Mouse (Mus musculus): ENCODE results near the gene Nhlh1. TPM values are rescaled to one million over a fixed set of nuclear protein-coding genes. Genes with fewer than 3 reads are reported as not detected.

Nhlh1 gene
- polyA plus RNA-seq, 1 experiment from 2014 or later, result not detected

DNA sequence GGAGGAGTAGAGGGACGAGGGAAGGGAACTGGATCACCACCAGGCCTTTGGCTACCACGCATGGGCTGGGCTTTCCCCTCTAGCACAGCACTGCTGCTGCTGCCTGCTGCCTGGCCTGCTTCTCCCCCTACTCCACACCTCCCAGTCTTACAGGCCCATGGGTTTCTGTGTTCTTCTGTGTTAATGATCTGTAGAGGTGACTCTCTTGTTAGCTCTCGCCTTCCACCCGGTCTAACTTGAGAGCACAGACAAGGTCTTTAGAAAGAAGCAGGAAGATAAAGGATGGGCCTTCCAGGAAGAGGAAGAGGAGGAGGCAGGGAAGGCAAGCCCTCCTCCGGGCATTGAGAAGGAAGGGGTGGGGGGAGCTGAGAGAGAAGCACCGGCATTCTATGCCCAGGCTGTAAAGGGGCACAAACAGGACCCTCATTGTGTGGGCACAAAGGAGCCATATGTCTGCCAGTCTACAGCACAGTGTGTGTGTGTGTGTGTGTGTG is 9.1 kb downstream of the Nhlh1 start:
- H3K9me3 ChIP-seq (ENCODE audit: low read length), result no peaks in the 10 kb centered on the region
- H3K9ac ChIP-seq (replicated peaks; ENCODE audit: low read depth), result no peak overlapping the region
- H3K4me3 ChIP-seq (ENCODE audit: low read depth, low read length), result no peak overlapping the region
- no peaks in the 10 kb centered on the region for H3K36me3 ChIP-seq (ENCODE audit: insufficient read depth, low read length)
- ATAC-seq (no peak), DNase-seq (ENCODE audit: low spot score) (no peak)
- H3K27ac ChIP-seq (ENCODE audit: low read length), result peak overlapping the region; percentile 9; the same call in 1 of the 2 replicates
- no peak for TF ChIP-seq CTCF (IDR thresholded peaks at IDR 0.05)
- no peak for TF ChIP-seq EP300 (IDR thresholded peaks at IDR 0.05)
- H3K4me1 ChIP-seq (ENCODE audit: insufficient read depth, low read depth, low read length), result no peaks in the 10 kb centered on the region; the same call in 1 of the 2 replicates
- WGBS, result 18% methylated on average over 6 of the region's 6 CpGs
- H3K4me2 ChIP-seq (replicated peaks; ENCODE audit: low read depth, low read length), result peak overlapping the region; percentile 36
- peaks cover 6% of the 10 kb centered on the region; the same call in 1 of the 2 replicates for H3K27me3 ChIP-seq (replicated peaks; ENCODE audit: insufficient read depth, low read length)

DNA sequence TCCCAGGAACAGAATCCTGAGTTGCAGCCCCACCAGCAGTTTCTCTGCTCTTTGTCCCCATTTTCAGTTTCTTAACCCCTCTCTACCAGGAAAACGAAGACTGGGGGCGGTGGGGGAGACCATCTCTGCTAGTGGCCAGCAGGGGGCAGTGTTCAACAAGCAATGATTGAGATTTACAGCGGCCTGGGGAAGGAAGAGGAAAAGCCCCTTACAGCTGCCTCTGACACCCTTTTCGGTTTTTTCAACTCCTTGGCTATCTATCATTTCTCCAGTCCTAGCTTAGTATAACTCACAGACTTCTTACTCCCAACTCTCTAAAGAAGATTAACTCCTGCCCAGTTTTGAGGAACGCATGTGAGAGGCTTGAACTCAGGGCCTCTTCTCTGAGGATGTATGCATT is 10.4 kb downstream of the Nhlh1 start:
- WGBS, result 12% methylated on average over 5 of the region's 5 CpGs
- Histone ChIP-seq H3K9me3 (ENCODE audit: low read length) (no peaks in the 10 kb centered on the region), H3K36me3 (ENCODE audit: insufficient read depth, low read length) (no peaks in the 10 kb centered on the region), H3K4me1 (ENCODE audit: insufficient read depth, low read depth, low read length) (no peaks in the 10 kb centered on the region; the same call in 1 of the 2 replicates), H3K9ac (replicated peaks; ENCODE audit: low read depth) (no peak overlapping the region), H3K4me3 (ENCODE audit: low read depth, low read length) (no peak overlapping the region), H3K27me3 (replicated peaks; ENCODE audit: insufficient read depth, low read length) (0 out of 2 replicates have a peak, but pooled peaks cover 4% of the 10 kb centered on the region), H3K27ac (ENCODE audit: low read length) (no peak overlapping the region), H3K4me2 (replicated peaks; ENCODE audit: low read depth, low read length) (no peak overlapping the region)
- TF ChIP-seq EP300 (IDR thresholded peaks at IDR 0.05) (no peak), CTCF (IDR thresholded peaks at IDR 0.05) (peak; percentile 87)
- peak; percentile 70 for ATAC-seq
- peak; percentile 85 for DNase-seq (ENCODE audit: low spot score)

DNA sequence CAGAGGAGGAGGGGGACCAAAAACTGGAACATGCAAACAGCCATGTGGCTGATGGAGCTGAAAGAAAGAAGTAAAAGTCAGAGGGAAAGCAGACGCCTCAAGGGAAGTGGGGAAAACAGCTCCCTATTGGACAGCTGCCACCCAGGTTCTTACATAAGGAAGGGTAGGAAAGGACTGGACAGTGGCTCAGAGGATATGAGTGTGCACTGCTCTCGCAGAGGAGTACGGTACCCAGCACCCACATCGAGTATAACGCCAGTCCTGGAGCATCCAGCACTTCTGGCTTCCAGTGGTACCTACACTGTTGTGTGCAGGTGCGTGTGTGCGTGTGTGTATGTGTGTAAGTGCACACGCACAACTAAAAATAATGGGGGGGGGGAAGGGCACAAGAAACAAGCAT is 11.0 kb downstream of the Nhlh1 start:
- H3K9me3 ChIP-seq (ENCODE audit: low read length), result no peaks in the 10 kb centered on the region
- no peak for ATAC-seq

DNA sequence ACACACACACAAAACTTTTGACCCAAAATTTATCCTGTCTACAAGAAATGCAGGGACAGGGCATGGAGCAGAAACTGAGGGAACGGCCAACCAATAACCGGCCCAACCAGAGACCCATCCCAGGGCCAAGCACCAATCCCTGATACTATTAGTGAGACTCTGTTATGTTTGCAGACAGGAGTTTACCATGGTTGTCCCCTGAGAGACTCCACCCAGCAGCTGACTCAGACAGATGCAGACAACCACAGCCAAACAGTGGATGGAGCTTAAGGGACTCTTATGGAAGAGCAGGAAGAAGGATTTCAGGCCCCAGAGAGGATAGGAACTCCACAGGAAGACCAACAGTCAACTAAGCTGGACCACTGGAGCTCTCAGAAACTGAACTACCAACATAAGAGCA is 27.5 kb downstream of the Nhlh1 start:
- H3K27me3 ChIP-seq (replicated peaks; ENCODE audit: insufficient read depth, low read length), result no peaks in the 10 kb centered on the region
- no peak overlapping the region for H3K4me2 ChIP-seq (replicated peaks; ENCODE audit: low read depth, low read length)
- no peak overlapping the region for H3K27ac ChIP-seq (ENCODE audit: low read length)
- no peaks in the 10 kb centered on the region for H3K9me3 ChIP-seq (ENCODE audit: low read length)
- WGBS, result 92% methylated on average over 2 of the region's 2 CpGs
- ATAC-seq (no peak), DNase-seq (ENCODE audit: low spot score) (no peak)
- H3K36me3 ChIP-seq (ENCODE audit: insufficient read depth, low read length), result no peaks in the 10 kb centered on the region
- no peak overlapping the region for H3K4me3 ChIP-seq (ENCODE audit: low read depth, low read length)
- H3K4me1 ChIP-seq (ENCODE audit: insufficient read depth, low read depth, low read length), result peaks cover 4% of the 10 kb centered on the region; the same call in 1 of the 2 replicates
- TF ChIP-seq CTCF (IDR thresholded peaks at IDR 0.05) (no peak), EP300 (IDR thresholded peaks at IDR 0.05) (no peak)
- H3K9ac ChIP-seq (replicated peaks; ENCODE audit: low read depth), result no peak overlapping the region

More for the DNA sequence above, 11.0 kb downstream of the Nhlh1 start:
- Histone ChIP-seq H3K4me1 (ENCODE audit: insufficient read depth, low read depth, low read length) (no peaks in the 10 kb centered on the region; the same call in 1 of the 2 replicates), H3K27ac (ENCODE audit: low read length) (no peak overlapping the region), H3K36me3 (ENCODE audit: insufficient read depth, low read length) (no peaks in the 10 kb centered on the region), H3K4me2 (replicated peaks; ENCODE audit: low read depth, low read length) (no peak overlapping the region), H3K27me3 (replicated peaks; ENCODE audit: insufficient read depth, low read length) (no peaks in the 10 kb centered on the region), H3K9ac (replicated peaks; ENCODE audit: low read depth) (no peak overlapping the region), H3K4me3 (ENCODE audit: low read depth, low read length) (no peak overlapping the region)
- 64% methylated on average over 8 of the region's 8 CpGs for WGBS
- TF ChIP-seq EP300 (IDR thresholded peaks at IDR 0.05) (no peak), CTCF (IDR thresholded peaks at IDR 0.05) (no peak)
- DNase-seq (ENCODE audit: low spot score), result no peak

DNA sequence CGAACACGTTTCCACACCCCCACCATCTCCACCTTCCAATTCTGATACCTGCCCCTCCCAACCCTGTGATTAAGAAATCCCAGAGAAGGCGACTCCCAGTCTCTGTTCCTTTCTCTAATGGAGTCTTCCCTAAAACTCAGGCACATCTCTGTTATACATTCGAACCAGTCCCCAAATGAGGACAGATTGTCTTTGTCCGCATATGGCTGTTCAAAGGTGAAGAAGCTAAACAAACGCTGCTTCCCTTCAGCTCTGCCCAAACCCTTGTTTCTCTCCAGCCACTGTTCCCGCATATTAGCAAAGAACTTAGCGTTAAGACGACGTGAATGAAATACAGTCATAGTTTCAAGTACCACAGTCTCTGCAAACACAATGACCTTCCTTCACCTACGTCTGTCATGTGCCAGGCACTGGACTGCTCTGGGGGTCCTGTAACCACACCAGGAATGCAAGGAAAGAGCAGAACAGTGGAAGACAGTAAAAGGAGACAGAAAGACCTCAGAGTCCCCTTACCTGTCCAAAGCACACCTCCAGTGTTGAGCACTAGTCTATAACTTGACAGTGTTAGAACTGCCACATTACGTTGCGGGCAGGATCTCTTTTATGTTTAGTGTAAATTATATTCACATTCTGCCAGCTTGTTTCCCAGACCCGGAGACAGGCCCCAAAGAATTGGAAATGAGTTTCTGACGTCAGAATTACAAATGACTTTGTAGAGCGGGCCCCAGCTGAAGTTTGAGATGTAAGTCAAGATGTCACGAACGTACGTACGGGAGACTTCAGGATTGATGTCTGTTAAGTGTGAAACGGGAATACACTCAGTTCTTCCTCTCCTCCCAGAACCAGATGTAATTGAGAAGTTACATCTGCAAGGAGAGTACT is 28.7 kb downstream of the Nhlh1 start, which contains the start of gene Vangl2:
Vangl2 (minus strand) TSS at position 51 of the 882 bp plus-strand sequence.
- H3K4me1 ChIP-seq (ENCODE audit: insufficient read depth, low read depth, low read length), result peaks cover 4% of the 10 kb centered on the region; the same call in 1 of the 2 replicates
- ATAC-seq (no peak), DNase-seq (ENCODE audit: low spot score) (no peak)
- no peak within 1 kb of the TSS for H3K27ac ChIP-seq (ENCODE audit: low read length)
- H3K4me2 ChIP-seq (replicated peaks; ENCODE audit: low read depth, low read length), result peak within 1 kb of the TSS; percentile 92
- TF ChIP-seq EP300 (IDR thresholded peaks at IDR 0.05) (no peak), CTCF (IDR thresholded peaks at IDR 0.05) (no peak)
- H3K4me3 ChIP-seq (ENCODE audit: low read depth, low read length), result peak within 1 kb of the TSS; percentile 88
- H3K36me3 ChIP-seq (ENCODE audit: insufficient read depth, low read length), result no peaks in the 10 kb centered on the region
- WGBS, result 53% methylated on average over 21 of the region's 21 CpGs
- H3K9ac ChIP-seq (replicated peaks; ENCODE audit: low read depth), result peak within 1 kb of the TSS; percentile 84
- H3K9me3 ChIP-seq (ENCODE audit: low read length), result no peaks in the 10 kb centered on the region
- no peaks in the 10 kb centered on the region for H3K27me3 ChIP-seq (replicated peaks; ENCODE audit: insufficient read depth, low read length)

DNA sequence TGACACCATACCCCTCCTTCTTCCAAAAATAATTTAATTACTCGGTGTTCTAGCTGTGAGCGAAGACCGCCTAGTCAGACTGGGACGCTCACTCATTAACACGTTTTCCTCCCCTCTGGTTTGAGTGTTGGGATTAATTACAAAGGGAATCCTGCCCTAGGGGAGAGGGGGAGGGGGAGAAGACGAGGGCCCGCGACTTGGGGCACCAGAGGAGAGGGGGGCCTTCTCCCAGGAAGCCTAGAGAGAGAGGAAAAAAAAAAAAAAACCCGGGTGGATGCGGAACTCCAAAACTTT is 29.6 kb downstream of the Nhlh1 start:
- Histone ChIP-seq H3K4me2 (replicated peaks; ENCODE audit: low read depth, low read length) (peak overlapping the region; percentile 92), H3K4me1 (ENCODE audit: insufficient read depth, low read depth, low read length) (peaks cover 4% of the 10 kb centered on the region; the same call in 1 of the 2 replicates), H3K9me3 (ENCODE audit: low read length) (no peaks in the 10 kb centered on the region), H3K36me3 (ENCODE audit: insufficient read depth, low read length) (no peaks in the 10 kb centered on the region), H3K9ac (replicated peaks; ENCODE audit: low read depth) (no peak overlapping the region), H3K27me3 (replicated peaks; ENCODE audit: insufficient read depth, low read length) (no peaks in the 10 kb centered on the region), H3K4me3 (ENCODE audit: low read depth, low read length) (peak overlapping the region; percentile 88), H3K27ac (ENCODE audit: low read length) (no peak overlapping the region)
- WGBS, result 27% methylated on average over 10 of the region's 10 CpGs
- ATAC-seq (0 out of 2 replicates have a peak, but pooled peaks have one; percentile 3), DNase-seq (ENCODE audit: low spot score) (no peak)
- no peak for TF ChIP-seq CTCF (IDR thresholded peaks at IDR 0.05)

Data from lung, postnatal 0 days (tissue).